Mouse (Mus musculus) CH12.LX (cell line): ENCODE data around the gene Rbm15.

Experiments used
- CTCF ChIP-seq, 2 experiments: IDR thresholded peaks in 1 of 2; conservative IDR thresholded peaks in 1 of 2; 2 replicates each; pipeline ENCODE4 v1.5.1; 2011 to 2012; ENCODE audit warnings: low read depth in 2 of 2, low read length in 2 of 2, improper control_type of control experiment in 1 of 2, inconsistent platforms in 1 of 2, mild to moderate bottlenecking in 1 of 2, moderate library complexity in 1 of 2
- EP300 ChIP-seq: IDR thresholded peaks from 2 replicates; pipeline ENCODE4 v1.6.1; 2011; ENCODE audit warnings: low read length, improper control_type of control experiment
- KAT2A ChIP-seq: IDR thresholded peaks from 2 replicates; pipeline ENCODE4 v1.6.1; 2012; ENCODE audit warnings: low read length, improper control_type of control experiment, inconsistent platforms; ENCODE audit not compliant: insufficient replicate concordance
- MAFK ChIP-seq: IDR thresholded peaks from 2 replicates; pipeline ENCODE4 v1.6.1; 2011; ENCODE audit warnings: low read length, improper control_type of control experiment; ENCODE audit not compliant: insufficient replicate concordance
- MXI1 ChIP-seq: IDR thresholded peaks from 2 replicates; pipeline ENCODE4 v1.6.1; 2011; ENCODE audit warnings: mild to moderate bottlenecking, low read depth, low read length, improper control_type of control experiment
- NRF1 ChIP-seq: IDR thresholded peaks from 2 replicates; pipeline ENCODE4 v1.6.1; 2014; ENCODE audit warnings: low read depth, mild to moderate bottlenecking, inconsistent platforms, low read length, improper control_type of control experiment, moderate library complexity
- PAX5 ChIP-seq: IDR thresholded peaks from 2 replicates; pipeline ENCODE4 v1.6.1; 2012; ENCODE audit warnings: low read length, inconsistent platforms, mixed read lengths
- POLR2A ChIP-seq: IDR thresholded peaks from 2 replicates; pipeline ENCODE4 v1.6.1; 2011; ENCODE audit warnings: low read depth, mild to moderate bottlenecking, improper control_type of control experiment, low read length
- POLR2AphosphoS2 ChIP-seq: IDR thresholded peaks from 2 replicates; pipeline ENCODE4 v1.6.1; 2011; ENCODE audit warnings: low read depth, low read length, improper control_type of control experiment
- TCF12 ChIP-seq: IDR thresholded peaks from 2 replicates; pipeline ENCODE4 v1.6.1; 2014; ENCODE audit warnings: low read depth, mild to moderate bottlenecking, inconsistent platforms, low read length, improper control_type of control experiment
- USF2 ChIP-seq: conservative IDR thresholded peaks from 2 replicates; pipeline ENCODE4 v1.6.1; 2011; ENCODE audit warnings: low read depth, low read length, improper control_type of control experiment

DNA sequence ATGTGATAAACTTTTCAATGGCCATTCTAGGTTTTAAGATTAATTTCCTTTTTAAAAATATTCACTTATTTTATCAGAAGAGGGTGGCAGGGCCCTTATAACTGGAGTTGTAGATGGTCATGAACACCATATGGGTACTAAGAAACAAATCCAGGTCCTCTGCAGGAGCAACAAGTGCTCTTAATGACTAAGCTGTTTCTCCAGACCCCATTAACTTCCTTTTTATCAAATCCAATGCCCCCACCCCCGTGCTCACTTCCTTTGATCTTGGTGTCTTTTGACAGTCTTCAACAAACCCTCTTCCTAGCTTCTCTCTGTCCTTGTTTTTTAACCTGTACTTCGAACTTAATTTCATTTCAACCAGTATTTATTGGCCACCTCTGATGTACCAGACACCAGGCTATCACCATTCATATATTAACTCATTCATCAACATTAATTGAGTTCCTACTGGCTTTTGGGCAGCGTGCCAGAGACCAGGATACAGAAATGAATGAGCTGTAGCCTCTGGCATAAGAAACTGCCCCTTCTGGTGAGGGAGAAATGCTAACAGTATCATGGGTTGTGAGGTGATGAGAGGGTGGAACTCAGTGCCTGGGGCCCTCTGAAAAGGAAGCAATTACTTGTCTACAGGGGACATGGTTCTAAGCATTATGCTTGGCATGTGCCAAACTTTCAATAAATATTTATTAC lies 11.7 kb upstream of the Rbm15 start:
- TF ChIP-seq POLR2A, result no peak
- TF ChIP-seq KAT2A, result no peak
- TF ChIP-seq MAFK, result no peak
- TF ChIP-seq CTCF (conservative IDR thresholded peaks at IDR 0.05 in 1 of 2, IDR thresholded peaks at IDR 0.05 in 1 of 2; ENCODE audit: low read depth in 2 of 2, low read length in 2 of 2), result no peak
- no peak for TF ChIP-seq EP300
- no peak for TF ChIP-seq USF2
- no peak for TF ChIP-seq NRF1
- TF ChIP-seq TCF12, result no peak
- TF ChIP-seq POLR2AphosphoS2, result no peak
- TF ChIP-seq PAX5, result no peak
- no peak for TF ChIP-seq MXI1
